Mouse (Mus musculus) intestine, embryonic 14.5 days (tissue): ENCODE measurements around the gene Ehbp1l1. TPM values are rescaled to one million over a fixed set of nuclear protein-coding genes. Genes with fewer than 3 reads are reported as not detected.
"Not testable (repeated sequence)": the region's sequence is repeated elsewhere in the genome, so short reads cannot be mapped to it uniquely, and the experiment has no call there.

ENCODE experiments used
- ATAC-seq: fragments of 200-750 bp; cut with Nextera tagmentation; replicated peaks from 2 replicates; pipeline ENCODE4 v1.8.0; 2017; ENCODE audit warnings: low read depth, moderate number of reproducible peaks, moderate TSS enrichment, moderate library complexity; ENCODE audit not compliant: low FRiP score, low TSS enrichment
- DNase-seq: peaks from one replicate; pipeline ENCODE4 v3.0.0-alpha.2; 2018; ENCODE audit warnings: low spot score
- H3K27ac ChIP-seq: fragments of 300-500 bp; sonication (generic); 2 replicates; pipeline ENCODE4 v1.5.1; 2014; ENCODE audit warnings: low read depth, mild to moderate bottlenecking, control low read depth
- H3K27me3 ChIP-seq: fragments of 300-500 bp; sonication (generic); replicated peaks from 2 replicates; pipeline ENCODE4 v1.6.1; 2014; ENCODE audit warnings: low read length, control low read depth; ENCODE audit not compliant: control insufficient read depth, insufficient read depth
- H3K36me3 ChIP-seq: fragments of 300-500 bp; sonication (generic); 2 replicates; pipeline ENCODE4 v1.6.1; 2014; ENCODE audit warnings: low read length, control low read depth; ENCODE audit not compliant: control insufficient read depth, insufficient read depth
- H3K4me1 ChIP-seq: fragments of 300-500 bp; sonication (generic); replicated peaks from 2 replicates; pipeline ENCODE4 v1.6.1; 2014; ENCODE audit warnings: low read length, control low read depth, mixed read lengths; ENCODE audit not compliant: control insufficient read depth, insufficient read depth
- H3K4me2 ChIP-seq: fragments of 300-500 bp; sonication (generic); 2 replicates; pipeline ENCODE4 v1.6.1; 2014; ENCODE audit warnings: low read length
- H3K4me3 ChIP-seq: fragments of 300-500 bp; sonication (generic); 2 replicates; pipeline ENCODE4 v1.5.1; 2014; ENCODE audit warnings: low read depth, low read length, control low read depth, mixed read lengths
- H3K9ac ChIP-seq: fragments of 300-500 bp; sonication (generic); 2 replicates; pipeline ENCODE4 v1.6.1; 2014; ENCODE audit warnings: mild to moderate bottlenecking, low read length
- H3K9me3 ChIP-seq: fragments of 300-500 bp; sonication (generic); 2 replicates; pipeline ENCODE4 v1.6.1; 2016; ENCODE audit warnings: low read length, control low read depth; ENCODE audit not compliant: control insufficient read depth
- WGBS: fragments of 180-500 bp; shearing (Covaris S2); extraction: QIAGEN DNeasy Blood & Tissue Kit; methylation state at CpG from one replicate; pipeline ENCODE4 v1.1.7; 2014; 5-methylcytosine and 5-hydroxymethylcytosine counted together
- polyA plus RNA-seq: library from polyadenylated mRNA; unstranded; fragments of >200 nt; fragmentation: Nextera tagmentation; extraction: Ambion mirVana; gene quantifications from 2 replicates; pipeline ENCODE4 v1.2.1, GENCODE M21; 2014

Gene Ehbp1l1
- polyA plus RNA-seq, 1 experiment from 2014 or later = 29.6 TPM

DNA sequence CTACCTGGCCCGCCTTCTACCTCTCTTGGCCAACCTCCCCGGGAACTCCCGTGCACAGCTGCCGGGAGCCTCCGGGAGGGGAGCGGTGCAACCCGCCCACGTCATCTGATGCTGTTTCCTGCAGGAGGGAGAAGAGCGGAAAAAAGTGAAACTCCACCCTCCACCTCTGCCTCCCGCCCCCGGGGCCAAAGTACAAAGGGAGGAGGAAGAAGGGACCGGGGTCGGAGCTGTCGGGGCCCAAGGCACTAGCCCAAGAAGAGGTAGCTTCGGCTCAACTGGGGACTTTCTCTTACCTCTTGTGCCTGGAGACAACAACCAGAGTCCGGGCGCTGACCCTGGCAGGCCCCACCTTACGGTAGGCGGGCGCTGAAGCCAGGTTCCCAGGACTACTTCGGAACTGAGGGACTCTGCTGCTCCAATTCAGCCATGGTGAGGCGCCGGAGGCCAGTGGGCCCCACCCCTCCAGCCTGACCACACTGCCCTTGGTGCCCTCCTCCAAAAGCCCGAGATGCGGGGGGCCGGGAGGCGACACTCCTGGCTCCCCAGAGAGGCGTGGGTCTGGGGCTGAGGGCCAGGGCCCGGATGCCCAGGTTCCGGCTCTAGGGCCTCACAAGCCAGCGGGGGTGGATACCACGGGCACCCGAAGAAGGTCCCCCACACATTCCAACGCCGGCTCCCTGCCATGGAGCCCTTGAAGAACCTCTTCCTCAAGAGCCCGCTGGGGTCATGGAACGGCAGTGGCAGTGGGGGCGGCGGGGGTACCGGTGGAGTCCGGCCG, 36.4 kb downstream of the Ehbp1l1 start:
- Histone ChIP-seq H3K27me3 (no peaks in the 10 kb centered on the region), H3K9ac (peak overlapping the region; percentile 72), H3K27ac (peak overlapping the region; percentile 81), H3K4me3 (peak overlapping the region; percentile 78), H3K36me3 (peaks cover 47% of the 10 kb centered on the region), H3K9me3 (no peaks in the 10 kb centered on the region), H3K4me2 (peak overlapping the region; percentile 99), H3K4me1 (peaks cover 35% of the 10 kb centered on the region)
- peak; percentile 64 for ATAC-seq
- peak; percentile 93 for DNase-seq
- WGBS = 7% methylated on average over 42 of the region's 42 CpGs

DNA sequence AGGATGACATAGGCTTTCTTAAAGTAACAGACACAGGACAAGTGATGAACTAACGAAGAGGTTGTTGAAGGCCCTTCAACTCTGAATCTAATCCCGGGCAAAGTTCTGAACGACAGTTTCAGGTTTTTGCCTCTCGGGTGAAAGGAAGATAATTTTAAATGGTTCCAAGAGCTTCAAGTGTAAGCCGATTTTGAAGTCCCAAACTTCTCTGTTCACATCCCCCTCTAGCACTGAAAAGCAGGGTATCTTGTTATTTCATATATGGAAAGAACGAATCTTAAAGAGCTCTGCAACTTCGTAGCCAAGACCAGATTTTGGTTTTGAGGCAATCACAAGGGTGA, 37.1 kb downstream of the Ehbp1l1 start:
- Histone ChIP-seq H3K9ac (peak overlapping the region; percentile 72), H3K27me3 (no peaks in the 10 kb centered on the region), H3K36me3 (peaks cover 47% of the 10 kb centered on the region), H3K4me3 (peak overlapping the region; percentile 78), H3K9me3 (no peaks in the 10 kb centered on the region), H3K4me2 (peak overlapping the region; percentile 99), H3K4me1 (peaks cover 35% of the 10 kb centered on the region), H3K27ac (peak overlapping the region; percentile 81)
- ATAC-seq = no peak
- no peak for DNase-seq
- under 1% methylated on average over 7 of the region's 7 CpGs for WGBS

DNA sequence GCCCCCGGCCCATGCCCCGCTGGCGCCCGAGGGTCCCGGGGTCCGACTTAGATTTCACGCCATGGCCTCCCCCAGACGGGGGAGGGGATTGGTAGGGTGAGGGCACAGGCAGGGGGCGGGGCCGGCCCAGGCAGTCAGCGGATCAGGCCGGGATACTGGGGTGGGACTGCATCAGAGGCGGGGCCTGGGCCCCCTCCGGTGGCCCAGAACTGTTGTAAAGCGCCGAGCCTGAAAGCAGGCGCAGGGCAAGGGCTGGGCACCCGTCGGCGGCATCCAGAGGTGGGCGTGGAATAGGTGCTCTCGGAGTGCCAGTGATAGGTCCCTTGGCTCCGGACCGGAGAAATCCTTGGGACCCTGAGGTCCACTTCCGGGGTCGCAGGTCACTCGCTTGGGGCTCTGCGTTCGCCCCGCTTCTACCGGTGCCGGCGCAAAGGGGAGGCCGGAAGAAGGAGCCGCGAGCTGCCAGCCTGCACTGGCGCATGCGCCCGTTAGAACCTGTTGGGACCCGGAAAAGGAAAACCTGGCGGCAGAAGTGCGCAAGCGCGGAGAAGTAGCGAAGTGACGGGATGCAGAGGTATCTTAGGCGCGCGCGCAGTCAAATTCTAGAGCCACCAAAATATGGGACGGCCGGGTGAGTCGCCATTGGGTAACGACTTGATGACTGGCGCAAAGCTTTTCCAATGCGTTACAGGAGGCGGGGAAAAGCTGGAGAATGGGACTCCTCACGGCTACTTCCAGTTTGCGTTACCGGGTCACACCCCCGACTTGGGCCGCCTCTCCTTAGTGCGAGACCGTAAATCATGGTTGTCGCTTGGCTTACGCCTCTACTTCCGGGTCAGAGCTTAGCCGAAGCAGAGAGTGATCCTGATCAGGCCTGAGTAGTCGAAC, 37.7 kb downstream of the Ehbp1l1 start, which contains the start of the genes Map3k11 and Pcnx3:
Gene Map3k11, plus strand, starts transcription at position 543 of the 888 bp plus-strand sequence.
Gene Pcnx3, minus strand, starts transcription at position 709 of the 888 bp plus-strand sequence.
- Histone ChIP-seq H3K9me3 (no peaks in the 10 kb centered on the region), H3K36me3 (peaks cover 48% of the 10 kb centered on the region), H3K27me3 (no peaks in the 10 kb centered on the region), H3K4me3 (peak within 1 kb of the TSS; percentile 78), H3K4me1 (peaks cover 35% of the 10 kb centered on the region), H3K27ac (peak within 1 kb of the TSS; percentile 81), H3K4me2 (peak within 1 kb of the TSS; percentile 99), H3K9ac (peak within 1 kb of the TSS; percentile 72)
- ATAC-seq = peak; percentile 90
- WGBS = under 1% methylated on average over 69 of the region's 69 CpGs
- peak; percentile 94 for DNase-seq

DNA sequence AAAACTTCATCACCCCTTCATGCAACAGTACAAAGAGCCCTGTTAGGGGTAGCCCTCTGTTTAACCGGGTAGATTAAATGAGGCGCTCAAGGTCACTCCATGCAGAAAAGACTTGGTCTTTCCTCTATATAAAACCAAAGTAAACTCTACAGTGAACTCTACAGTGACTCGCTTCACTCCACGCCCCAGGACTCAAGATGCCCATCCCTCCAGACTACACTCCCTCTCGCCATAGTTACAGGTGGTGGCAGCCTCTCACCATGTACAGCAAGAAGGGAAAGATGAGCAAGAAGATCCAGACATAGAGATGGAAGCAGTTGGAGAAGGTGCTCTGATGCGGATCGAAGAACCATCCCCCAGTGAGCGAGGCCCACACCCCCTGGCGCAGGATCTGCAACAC, 38.4 kb downstream of the Ehbp1l1 start:
- Histone ChIP-seq H3K4me1 (peaks cover 34% of the 10 kb centered on the region), H3K9ac (peak overlapping the region; percentile 72), H3K4me2 (peak overlapping the region; percentile 99), H3K9me3 (no peaks in the 10 kb centered on the region), H3K27me3 (no peaks in the 10 kb centered on the region), H3K36me3 (peaks cover 49% of the 10 kb centered on the region), H3K4me3 (peak overlapping the region; percentile 78), H3K27ac (peak overlapping the region; percentile 81)
- WGBS = 19% methylated on average over 9 of the region's 9 CpGs
- no peak for DNase-seq
- ATAC-seq = no peak

DNA sequence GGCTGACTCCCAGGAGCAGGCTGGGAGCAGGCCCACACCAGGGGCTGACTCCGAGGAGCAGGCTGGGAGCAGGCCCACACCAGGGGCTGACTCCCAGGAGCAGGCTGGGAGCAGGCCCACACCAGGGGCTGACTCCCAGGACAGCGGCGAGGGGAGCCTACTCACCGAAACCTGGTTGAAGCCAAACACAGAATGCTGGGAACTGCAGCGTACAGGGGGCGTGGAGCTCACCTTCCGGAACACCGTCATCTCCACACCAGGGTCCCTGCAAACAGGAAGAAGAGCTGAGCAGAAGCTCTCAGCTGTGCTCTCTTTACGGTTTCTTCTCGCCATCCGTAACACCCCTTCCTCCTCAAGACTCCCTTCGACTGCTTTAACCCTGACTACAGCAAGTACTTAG, 39.2 kb downstream of the Ehbp1l1 start:
- not testable (repeated sequence) for H3K27me3 ChIP-seq, DNase-seq, H3K9ac ChIP-seq, H3K27ac ChIP-seq, ATAC-seq, H3K9me3 ChIP-seq
- peaks cover 57% of the 10 kb centered on the region for H3K36me3 ChIP-seq
- peak overlapping the region; percentile 99; the same call in 1 of the 2 replicates for H3K4me2 ChIP-seq
- WGBS = 85% methylated on average over 11 of the region's 12 CpGs
- H3K4me3 ChIP-seq = 0 out of 2 replicates have a peak overlapping the region, but pooled peaks have one; percentile 78
- peaks cover 27% of the 10 kb centered on the region for H3K4me1 ChIP-seq

DNA sequence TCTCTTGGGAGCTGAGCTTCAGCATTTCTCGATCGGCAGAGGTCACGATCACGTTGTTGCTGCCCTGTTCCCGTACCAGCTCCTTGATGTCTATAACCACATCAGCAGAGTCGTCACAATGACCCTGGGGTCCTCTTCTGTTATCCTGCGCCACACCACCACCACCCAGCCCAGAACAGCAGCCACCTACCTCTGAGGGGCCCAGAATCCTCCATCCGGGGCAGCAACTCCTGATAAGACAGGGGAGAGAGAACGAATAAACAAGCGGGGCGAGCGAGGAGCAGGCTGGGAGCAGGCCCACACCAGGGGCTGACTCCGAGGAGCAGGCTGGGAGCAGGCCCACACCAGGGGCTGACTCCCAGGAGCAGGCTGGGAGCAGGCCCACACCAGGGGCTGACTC, 39.7 kb downstream of the Ehbp1l1 start:
- DNase-seq (no peak), ATAC-seq (no peak)
- Histone ChIP-seq H3K9me3 (no peaks in the 10 kb centered on the region), H3K4me1 (peaks cover 21% of the 10 kb centered on the region), H3K27me3 (no peaks in the 10 kb centered on the region), H3K9ac (no peak overlapping the region), H3K27ac (no peak overlapping the region), H3K4me2 (no peak overlapping the region), H3K4me3 (no peak overlapping the region), H3K36me3 (peaks cover 59% of the 10 kb centered on the region)
- WGBS = 87% methylated on average over 13 of the region's 13 CpGs

DNA sequence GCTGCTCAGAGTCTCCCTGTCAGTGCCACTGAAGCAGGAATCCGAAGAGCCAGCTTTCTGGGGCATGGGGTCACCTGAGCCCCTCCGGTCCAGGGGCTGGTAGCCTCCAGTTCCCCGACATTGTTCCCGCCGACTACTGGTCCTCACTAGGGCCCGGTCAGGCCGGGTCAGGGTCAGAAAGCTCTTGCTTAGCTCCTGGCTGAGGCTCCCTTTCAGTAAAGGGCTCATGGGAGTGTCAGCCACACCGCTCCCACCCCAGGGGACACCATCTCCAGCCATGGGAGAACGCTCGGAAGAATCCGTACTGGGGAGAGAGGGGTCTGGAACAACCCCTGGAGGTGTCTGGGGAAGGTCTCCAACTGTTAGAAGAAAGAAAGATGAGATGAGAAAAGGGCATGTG, 40.3 kb downstream of the Ehbp1l1 start:
- no peak overlapping the region for H3K27ac ChIP-seq
- H3K9me3 ChIP-seq = no peaks in the 10 kb centered on the region
- H3K36me3 ChIP-seq = peaks cover 59% of the 10 kb centered on the region
- no peak overlapping the region for H3K4me3 ChIP-seq
- H3K9ac ChIP-seq = no peak overlapping the region
- WGBS = 93% methylated on average over 11 of the region's 11 CpGs
- no peak for DNase-seq
- peaks cover 16% of the 10 kb centered on the region for H3K4me1 ChIP-seq
- no peak for ATAC-seq
- no peak overlapping the region for H3K4me2 ChIP-seq
- no peaks in the 10 kb centered on the region for H3K27me3 ChIP-seq

DNA sequence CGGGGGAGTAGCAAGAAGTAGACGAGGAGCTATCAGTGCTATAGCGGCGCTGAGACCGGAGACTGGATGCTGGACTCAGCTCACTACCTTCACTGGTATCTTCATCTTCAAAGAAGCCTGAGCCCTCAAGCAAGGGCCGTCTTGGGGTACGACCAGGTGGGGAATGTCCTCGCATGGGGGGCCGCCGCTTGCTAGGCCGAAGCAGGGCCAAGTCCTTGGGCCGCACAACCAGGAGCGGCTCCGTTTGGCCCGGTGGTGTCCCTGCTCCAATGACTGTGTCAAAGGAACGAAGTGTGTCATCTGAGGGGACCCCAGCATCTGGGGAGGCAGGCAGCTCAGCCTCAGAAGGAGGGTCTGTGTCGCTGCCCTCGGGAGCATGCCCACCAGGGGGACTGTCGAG, 40.7 kb downstream of the Ehbp1l1 start:
- ATAC-seq = no peak
- no peak for DNase-seq
- Histone ChIP-seq H3K4me1 (peaks cover 11% of the 10 kb centered on the region), H3K27ac (no peak overlapping the region), H3K9ac (no peak overlapping the region), H3K4me2 (no peak overlapping the region), H3K4me3 (no peak overlapping the region), H3K9me3 (no peaks in the 10 kb centered on the region), H3K36me3 (peaks cover 61% of the 10 kb centered on the region), H3K27me3 (no peaks in the 10 kb centered on the region)
- 94% methylated on average over 19 of the region's 19 CpGs for WGBS
